Mouse (Mus musculus) inflammation-experienced regulatory T-cells, adult 6 months (primary cell): ENCODE results near the gene Vmn1r63. TPM values are rescaled to one million over a fixed set of nuclear protein-coding genes. Genes with fewer than 3 reads are reported as not detected.
"Not testable (repeated sequence)": the region's sequence is repeated elsewhere in the genome, so short reads cannot be mapped to it uniquely, and the experiment has no call there.

Experiments
- ATAC-seq: one replicate; pipeline ENCODE4 v1.8.0; 2017
- polyA plus RNA-seq, 3 experiments: library from polyadenylated mRNA; unstranded; fragments of 100-300 nt; shearing (Covaris generic); gene quantifications; one replicate each; pipeline ENCODE4 v1.2.1; 2017

Vmn1r63 gene
- polyA plus RNA-seq = not detected

DNA sequence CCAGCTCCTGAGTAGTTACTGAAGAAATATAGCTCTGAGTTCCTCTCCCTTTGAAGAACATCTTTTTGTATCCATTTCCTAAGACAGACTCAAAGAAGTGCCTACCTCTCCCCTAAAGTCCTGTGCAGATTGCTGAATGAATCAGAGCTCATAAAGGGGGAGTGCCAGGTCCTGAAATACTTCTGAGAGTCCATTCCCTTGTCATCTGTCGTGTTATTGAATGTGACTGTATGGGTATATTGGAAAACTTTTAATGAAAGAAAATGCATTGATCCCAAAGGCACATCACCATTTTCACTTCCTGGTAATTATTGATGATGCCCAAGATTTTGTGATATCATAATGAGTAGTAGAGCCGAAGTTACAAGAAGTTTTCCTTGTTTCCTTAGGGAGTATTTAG lies at the start of gene Vmn1r63:
Gene Vmn1r63 (minus strand): TSS at position 101 of the 400 bp plus-strand sequence.
- not testable (repeated sequence) for ATAC-seq

Other genes with a start within 250 kb of the Vmn1r63 start
- under 1 TPM in 2 of 3 experiments, not detected in 1; 0.06 to 0.11 TPM for gene Vmn1r61, start 192.2 kb downstream of the Vmn1r63 start, polyA plus RNA-seq
- gene Vmn1r62, start 131.8 kb downstream of the Vmn1r63 start, polyA plus RNA-seq = not detected
- gene Vmn1r64, start 79.1 kb upstream of the Vmn1r63 start, polyA plus RNA-seq = not detected
- not detected for gene Vmn1r65, start 205.6 kb upstream of the Vmn1r63 start, polyA plus RNA-seq
- gene Nlrp4c, start 239.7 kb upstream of the Vmn1r63 start, polyA plus RNA-seq = not detected